In the genomic region with DNA sequence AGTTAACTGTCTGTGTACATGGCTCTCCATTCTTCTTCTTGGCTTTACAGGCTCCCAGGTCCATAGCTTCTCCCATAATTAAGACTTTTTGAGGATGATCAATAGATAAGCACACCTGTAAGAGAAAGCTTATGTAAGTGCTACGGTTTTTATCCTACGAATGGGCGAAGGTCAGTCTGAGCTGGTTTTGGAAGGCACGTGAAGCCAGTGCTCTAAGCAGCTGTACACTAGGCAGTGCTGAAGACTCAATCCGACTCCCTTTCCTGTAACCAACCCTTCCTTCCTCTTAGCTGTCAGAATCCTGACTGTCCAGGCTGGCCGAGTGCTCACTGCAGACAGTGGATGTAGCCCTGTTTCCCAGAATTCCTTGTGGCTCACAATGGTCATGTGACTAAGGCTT, we compare ENCODE assay signal across 31 mouse cellular contexts. TPM values are rescaled to one million over a fixed set of nuclear protein-coding genes. Genes with fewer than 3 reads are reported as not detected.
"Had no signal": no experiment of that assay in that cellular context is flagged by ENCODE, and none has a peak within 500 bp of the region (broad histone marks: within the 10 kb centered on the region; RNA-seq: fewer than 3 reads in every experiment).

No protein-coding gene starts in this region.

- H3K27ac ChIP-seq: embryonic facial prominence, embryonic 10.5 days; embryonic facial prominence, embryonic 12.5 days; embryonic facial prominence, embryonic 13.5 days; embryonic facial prominence, embryonic 15.5 days; forebrain, embryonic 10.5 days; forebrain, embryonic 12.5 days; forebrain, embryonic 13.5 days; forebrain, embryonic 15.5 days; gastrocnemius, adult 2 months; heart, adult 2 months had no signal

- H3K4me3 ChIP-seq: embryonic facial prominence, embryonic 10.5 days; embryonic facial prominence, embryonic 12.5 days; embryonic facial prominence, embryonic 13.5 days; embryonic facial prominence, embryonic 15.5 days; erythroblast, embryonic 14.5 days; forebrain, embryonic 10.5 days; forebrain, embryonic 12.5 days; forebrain, embryonic 13.5 days; forebrain, embryonic 15.5 days; gastrocnemius, adult 2 months; heart, adult 2 months had no signal

- ATAC-seq: forebrain, embryonic 13.5 days; forebrain, embryonic 14.5 days; forebrain, embryonic 15.5 days; forebrain, embryonic 16.5 days; forebrain, postnatal 0 days had no signal

- H3K9me3 ChIP-seq: embryonic facial prominence, embryonic 10.5 days; embryonic facial prominence, embryonic 12.5 days; embryonic facial prominence, embryonic 13.5 days; embryonic facial prominence, embryonic 15.5 days; forebrain, embryonic 10.5 days; forebrain, embryonic 12.5 days; forebrain, embryonic 13.5 days; forebrain, embryonic 15.5 days had no signal

- H3K9ac ChIP-seq: embryonic facial prominence, embryonic 12.5 days; embryonic facial prominence, embryonic 13.5 days; embryonic facial prominence, embryonic 15.5 days; forebrain, embryonic 12.5 days; forebrain, embryonic 13.5 days; forebrain, embryonic 15.5 days; forebrain, postnatal 0 days had no signal

- H3K4me2 ChIP-seq: embryonic facial prominence, embryonic 12.5 days; embryonic facial prominence, embryonic 13.5 days; embryonic facial prominence, embryonic 15.5 days; forebrain, embryonic 12.5 days; forebrain, embryonic 13.5 days; forebrain, embryonic 15.5 days had no signal

- DNase-seq: cerebellum, adult 9-10 months; cerebellum, adult 9-11 months; cerebellum, postnatal 10 days; cerebellum, postnatal 14 days; cerebellum, postnatal 25 days; cerebellum, postnatal 36 days; embryo, embryonic 11 days; forebrain, postnatal 0 days; gastrocnemius, adult 2 months; gastrocnemius, postnatal 10 days; gastrocnemius, postnatal 14 days; gastrocnemius, postnatal 25 days; gastrocnemius, postnatal 36 days; heart, adult 11 months; heart, adult 18-20 months; heart, adult 2 months had no signal

- H3K4me1 ChIP-seq: embryonic facial prominence, embryonic 10.5 days; embryonic facial prominence, embryonic 12.5 days; embryonic facial prominence, embryonic 13.5 days; embryonic facial prominence, embryonic 15.5 days; forebrain, embryonic 10.5 days; forebrain, embryonic 12.5 days; forebrain, embryonic 13.5 days; forebrain, embryonic 15.5 days had no signal

- H3K27me3 ChIP-seq: embryonic facial prominence, embryonic 12.5 days; embryonic facial prominence, embryonic 13.5 days; embryonic facial prominence, embryonic 15.5 days; forebrain, embryonic 12.5 days; forebrain, embryonic 13.5 days; forebrain, embryonic 15.5 days had no signal

RNA-seq across cellular contexts. Expression of gene Mcm10, which starts 11.3 kb away (rescaled TPM):
- total RNA-seq: gastrocnemius, adult 8-10 months had no signal

RNA-seq across cellular contexts. Expression of gene Ucma, which starts 25.3 kb away (rescaled TPM):
- total RNA-seq: common myeloid progenitor, adult 5-6 weeks; forebrain, postnatal 0 days; gastrocnemius, adult 2 months; gastrocnemius, postnatal 25 days; gastrocnemius, postnatal 36 days; granulocyte monocyte progenitor cell, adult 5-6 weeks; heart, adult 2 months; heart, adult 8-10 months had no signal
- polyA plus RNA-seq: embryonic facial prominence, embryonic 12.5 days; erythroblast, embryonic 14.5 days; forebrain, embryonic 12.5 days; forebrain, embryonic 15.5 days; forebrain, embryonic 16.5 days had no signal
